Mouse (Mus musculus): ENCODE data around the gene Ism2.
"Not testable (repeated sequence)": the region's sequence is repeated elsewhere in the genome, so short reads cannot be mapped to it uniquely, and the experiment has no call there.

Ism2 gene

DNA sequence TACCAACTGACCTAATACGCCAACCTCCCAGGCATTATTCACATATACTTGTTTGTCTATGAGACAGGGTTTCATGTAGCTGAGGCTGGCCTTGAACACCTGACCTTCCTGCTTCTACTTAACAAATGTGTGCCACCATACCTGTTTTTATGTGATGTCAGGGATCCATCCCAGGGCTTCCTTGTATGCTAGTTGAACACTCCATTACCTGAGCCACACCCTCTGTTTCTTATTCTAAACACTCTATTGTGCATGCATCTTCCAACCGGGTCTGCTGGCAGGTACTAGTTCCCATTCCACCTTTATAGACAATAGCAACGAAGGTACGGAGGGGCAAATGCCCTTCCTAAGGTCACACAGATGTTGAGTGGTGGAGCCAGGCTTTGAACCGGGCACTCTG is 10.4 kb downstream of the Ism2 start:
- no peak for DNase-seq (ENCODE audit: low spot score in 2 of 2)

DNA sequence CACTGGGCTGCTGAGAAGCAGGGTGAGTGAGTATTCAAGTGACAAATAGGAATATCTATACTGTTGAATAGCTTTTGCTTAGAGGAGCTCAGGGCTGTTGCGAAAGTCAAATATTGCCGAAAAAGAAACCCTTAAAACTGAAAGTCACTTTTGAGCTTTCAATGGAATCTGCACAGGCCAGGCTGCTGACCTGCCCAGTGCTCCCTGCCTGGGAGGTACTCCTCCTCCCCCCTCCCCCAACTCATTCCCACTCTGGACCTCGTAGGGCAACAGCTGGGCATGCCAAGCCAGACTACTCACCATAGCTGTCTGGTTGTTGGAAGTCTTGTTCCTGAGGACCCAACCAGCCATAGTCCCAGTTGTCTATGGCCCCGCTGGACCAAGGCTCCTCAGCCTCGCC is 14.8 kb downstream of the Ism2 start:
- DNase-seq (ENCODE audit: low spot score in 2 of 2) = no peak

DNA sequence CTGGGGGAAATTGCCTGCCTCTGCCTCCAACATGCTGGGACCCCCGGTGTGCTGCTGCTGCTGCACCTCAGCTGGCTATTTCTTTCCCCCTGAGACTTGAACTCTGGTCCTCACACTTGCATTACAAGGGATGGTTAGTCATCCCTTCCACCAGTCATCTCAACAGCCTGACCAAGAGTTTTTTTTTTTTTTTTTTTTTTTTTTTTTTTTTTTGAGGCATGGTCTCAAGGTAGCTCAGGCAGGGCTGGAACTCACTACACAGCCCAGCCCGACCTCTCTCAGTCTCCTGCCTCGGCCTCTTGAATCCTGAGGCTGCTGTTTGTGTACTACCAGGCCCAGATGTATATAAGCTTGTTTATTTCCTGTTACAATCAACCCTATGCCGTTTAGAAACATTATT is 15.2 kb downstream of the Ism2 start:
- no peak for DNase-seq (ENCODE audit: low spot score in 2 of 2)

DNA sequence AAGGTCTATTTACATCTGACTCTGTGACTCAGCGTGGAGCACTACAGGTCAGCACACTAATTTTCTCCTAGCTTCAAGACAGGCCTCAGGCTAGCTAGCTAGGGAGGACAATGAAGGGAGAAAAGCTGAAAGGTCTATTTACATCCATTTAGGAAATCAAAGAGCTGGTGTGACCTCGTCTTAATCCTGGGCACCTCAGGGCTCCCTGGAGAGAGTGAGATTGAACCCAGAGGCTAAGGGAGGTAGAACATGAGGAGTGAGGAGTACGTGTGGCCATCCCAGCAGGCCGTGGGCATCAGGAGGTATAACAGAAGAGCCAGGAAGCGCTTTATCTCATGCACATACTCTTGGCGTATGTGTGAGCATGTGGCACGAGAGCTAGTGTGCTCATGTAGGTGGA is 15.8 kb downstream of the Ism2 start:
- DNase-seq (ENCODE audit: low spot score in 2 of 2) = no peak

DNA sequence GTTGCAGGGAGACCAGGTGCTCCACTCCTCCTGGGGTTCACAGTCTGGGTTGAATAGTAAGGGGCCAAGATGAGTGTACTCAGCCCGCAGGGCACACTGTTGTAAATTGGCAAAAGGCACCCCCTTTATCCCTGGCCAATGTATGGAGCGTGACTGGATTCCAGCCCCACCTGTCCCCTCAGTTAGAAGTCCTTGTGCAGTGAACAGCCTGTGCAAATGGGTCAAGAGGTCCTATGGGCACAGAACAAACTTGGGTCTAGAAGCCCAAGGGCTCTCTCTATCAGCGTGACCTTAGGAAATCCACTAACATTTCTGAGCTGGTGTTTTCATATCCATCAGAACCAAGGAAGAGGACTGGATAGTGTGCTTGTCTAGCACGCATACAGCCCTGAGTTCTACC is 16.8 kb downstream of the Ism2 start:
- DNase-seq (ENCODE audit: low spot score in 2 of 2) = no peak

DNA sequence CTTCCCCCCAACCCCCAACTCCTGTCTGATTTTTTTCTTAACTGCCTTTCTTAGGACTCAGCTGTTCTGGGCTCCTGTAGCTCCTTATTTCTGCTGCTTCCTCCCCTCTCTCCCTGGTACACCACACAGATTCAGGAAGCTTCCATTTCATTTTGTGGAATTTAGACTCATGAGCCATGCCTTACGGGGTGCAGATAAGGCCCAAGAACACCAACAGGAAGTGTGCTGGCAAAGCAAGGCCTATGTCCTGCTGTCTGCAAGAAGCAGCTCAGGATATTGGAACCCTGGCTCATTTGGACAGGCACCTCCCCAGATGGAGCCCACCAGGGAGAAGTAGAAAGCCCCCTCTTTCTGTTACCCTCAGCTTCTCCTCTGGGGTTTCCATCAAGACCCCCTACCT is 17.7 kb downstream of the Ism2 start:
- DNase-seq (ENCODE audit: low spot score in 2 of 2) = no peak

DNA sequence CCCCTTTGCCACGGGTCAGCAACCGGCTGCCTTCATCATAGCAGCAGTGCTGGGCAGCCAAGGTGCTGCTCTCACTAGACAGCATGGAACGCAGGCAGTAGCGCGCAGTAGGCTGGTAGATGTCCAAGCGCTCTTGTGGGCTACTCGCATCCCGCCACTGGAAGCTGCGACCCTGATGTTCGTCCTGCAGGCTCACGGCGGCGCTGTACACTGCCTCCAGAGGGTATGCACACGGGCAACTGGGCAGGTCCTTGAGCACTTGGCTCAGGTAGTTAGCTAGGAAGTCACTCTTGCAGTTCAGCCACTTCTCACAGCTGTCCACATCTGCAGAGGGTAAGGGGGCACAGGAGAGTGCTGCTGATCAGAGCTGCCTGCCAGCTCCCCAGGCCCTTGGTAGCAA is 19.6 kb downstream of the Ism2 start:
- no peak for DNase-seq (ENCODE audit: low spot score in 2 of 2)

DNA sequence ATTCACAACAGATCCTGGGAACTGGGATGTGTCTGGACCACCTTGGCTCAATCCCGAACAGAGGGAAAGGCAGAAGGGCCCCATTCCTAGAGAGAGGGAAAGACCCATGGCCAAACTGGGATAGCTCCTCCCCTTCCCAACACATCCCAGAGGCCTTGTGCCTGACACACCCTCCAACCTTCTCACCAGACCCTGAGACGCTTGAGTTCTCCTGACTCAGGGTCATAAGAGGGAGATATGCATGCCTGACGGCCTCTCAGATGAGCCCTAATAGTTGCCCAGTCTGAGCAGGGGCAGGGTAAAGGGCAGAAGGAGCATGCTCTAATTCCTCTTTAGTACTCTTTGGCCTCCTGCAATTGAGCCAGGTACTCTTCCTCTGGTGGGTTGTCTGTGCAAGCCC is 20.2 kb downstream of the Ism2 start:
- DNase-seq (ENCODE audit: low spot score in 2 of 2) = no peak

DNA sequence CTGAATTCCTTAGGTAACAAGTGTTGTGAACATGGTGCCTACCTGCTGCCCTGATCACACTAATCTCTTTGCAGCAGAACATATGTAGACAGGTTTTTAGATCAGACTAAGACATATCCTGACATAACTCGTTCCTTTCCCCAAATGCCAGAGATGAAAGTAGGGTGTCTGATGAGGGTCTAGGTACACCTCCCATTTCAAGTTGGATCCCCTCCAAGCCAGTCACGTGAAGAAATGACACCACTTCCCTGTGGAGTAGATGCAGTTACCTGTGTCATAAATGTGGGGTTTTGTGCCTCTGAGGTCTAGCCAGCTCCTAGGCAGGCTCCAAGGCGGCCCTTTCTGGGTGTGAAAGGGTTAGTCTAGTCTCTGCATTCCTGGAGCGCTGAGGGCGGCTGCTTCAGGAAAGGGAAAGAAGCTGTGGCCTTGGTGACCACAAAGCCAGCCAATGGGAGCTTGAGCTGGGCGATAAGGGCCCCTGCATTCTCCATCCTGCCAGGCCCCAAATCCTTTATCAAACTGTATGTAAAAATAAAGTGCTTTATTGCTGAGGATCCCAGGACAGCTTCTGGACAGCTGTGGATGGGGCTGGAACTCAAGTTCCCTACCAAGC is 21.3 kb downstream of the Ism2 start:
- no peak for DNase-seq (ENCODE audit: low spot score in 2 of 2)

DNA sequence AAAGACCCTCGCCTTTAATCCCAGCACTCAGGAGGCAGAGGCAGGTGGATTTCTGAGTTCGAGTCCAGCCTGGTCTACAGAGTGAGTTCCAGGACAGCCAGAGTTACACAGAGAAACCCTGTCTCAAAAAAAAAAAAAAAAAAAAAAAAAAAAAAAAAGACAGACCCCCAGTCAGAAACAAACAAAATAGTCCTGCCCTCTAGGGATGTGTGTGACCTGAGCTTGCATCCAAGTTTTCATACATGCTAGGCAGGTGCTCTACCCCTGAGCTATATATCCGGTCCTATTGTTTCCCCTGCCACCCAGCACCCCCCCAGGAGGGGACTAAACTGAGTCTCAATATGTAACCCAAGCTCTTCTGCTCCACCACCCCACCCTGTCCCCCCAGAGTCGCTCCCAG is 22.3 kb downstream of the Ism2 start:
- not testable (repeated sequence) for DNase-seq (ENCODE audit: low spot score in 2 of 2)

DNA sequence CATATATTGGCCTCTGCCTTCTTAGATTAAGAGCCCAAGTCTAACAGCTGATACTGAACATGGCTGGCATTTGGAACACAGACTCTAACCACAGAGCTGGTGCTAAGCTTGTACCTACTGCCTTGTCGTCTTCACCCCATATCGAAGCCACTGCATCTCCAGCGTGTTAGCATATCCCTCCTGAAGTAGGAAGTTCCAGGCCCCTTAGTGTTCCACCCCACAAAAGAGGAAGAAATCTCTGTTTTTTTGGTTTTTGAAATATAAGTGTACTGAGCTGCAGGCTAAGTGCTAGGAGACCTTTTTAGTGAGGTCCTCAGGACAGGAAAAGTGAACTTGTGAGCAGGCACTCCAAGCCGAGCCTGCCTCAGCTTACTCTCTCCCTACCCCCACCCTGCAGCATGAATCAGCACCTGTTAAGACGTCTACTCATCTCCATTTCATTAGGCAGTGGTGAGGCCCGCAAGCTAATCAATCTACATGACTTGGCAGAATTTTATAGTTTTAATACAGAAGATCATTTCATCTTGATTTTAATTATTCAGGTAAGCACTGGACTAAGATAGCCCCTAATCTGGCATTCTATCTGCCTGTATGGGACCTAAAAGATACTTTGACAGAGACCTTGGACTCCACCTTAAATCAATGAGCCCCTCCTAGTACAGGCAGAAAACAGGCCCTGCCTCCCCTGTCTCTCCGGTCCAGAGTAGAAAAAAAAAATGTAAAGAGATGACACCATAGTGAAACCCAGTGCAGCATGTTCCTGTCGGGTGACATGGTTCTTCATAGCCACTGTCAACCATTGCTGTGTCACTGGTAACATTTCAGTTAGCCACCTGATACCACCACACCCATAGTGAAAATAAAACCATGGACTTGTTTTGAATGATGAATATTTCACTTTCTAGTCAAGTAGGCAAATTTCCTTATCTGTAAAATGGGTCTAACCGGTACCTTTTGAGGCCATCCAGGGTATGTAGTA is 24.4 kb downstream of the Ism2 start:
- no peak for DNase-seq (ENCODE audit: low spot score in 2 of 2)

DNA sequence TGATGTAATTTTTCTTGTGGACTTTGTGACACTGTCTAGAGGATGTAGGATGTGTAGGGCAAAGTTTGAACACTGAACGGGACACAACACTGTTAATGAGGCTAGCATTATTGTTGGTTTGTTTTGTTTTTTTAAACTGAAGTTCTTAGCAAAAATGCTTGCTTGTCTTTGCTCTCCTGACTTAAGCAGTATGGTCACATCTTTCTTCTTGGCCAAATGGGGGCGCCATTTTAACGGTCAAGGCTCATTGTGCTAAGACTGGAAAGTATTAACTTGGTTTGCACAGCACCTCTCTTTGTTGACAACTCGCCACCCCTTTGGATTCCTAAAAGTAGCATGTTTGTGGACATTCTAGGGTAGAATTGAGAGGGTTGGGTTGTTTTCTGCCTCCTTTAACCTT is 31.8 kb downstream of the Ism2 start:
- DNase-seq (ENCODE audit: low spot score in 2 of 2) = peak in 1 of 2 experiments; percentile 36

DNA sequence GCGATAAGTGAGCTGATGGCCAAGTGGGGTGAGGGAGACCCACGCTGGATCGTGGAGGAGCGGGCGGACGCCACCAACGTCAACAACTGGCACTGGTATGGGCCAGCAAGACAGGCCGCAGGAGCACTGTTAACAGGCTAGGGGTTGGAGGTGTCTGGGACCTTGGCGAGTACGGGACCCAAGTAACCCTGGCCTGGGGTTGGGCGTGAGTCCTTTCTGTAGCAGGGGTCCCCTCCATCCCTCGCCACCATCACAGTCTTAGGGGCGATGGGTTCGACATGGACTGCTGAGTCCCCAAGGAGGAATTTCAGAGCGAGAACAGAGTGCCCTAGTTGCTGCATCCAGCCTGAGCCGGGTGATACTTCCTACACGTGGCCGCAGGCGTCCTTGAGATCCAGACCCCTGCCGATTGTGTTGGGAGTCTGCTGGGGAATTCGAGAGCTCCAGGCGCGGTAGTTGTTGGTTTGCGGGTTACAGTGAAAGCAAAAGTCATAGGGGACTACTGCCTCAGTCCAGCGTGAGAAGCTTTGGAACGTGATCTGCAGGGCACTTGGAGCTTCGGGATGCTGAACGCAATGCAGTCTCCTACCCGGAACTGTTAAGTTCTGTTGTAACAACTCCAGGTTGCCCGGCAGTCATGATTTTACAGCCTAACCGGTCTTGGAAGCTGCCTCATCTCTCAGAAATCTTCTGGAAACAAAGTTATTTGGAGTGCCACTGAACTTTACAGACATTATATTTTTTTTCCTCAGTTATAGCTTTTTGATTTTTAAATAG is 32.5 kb downstream of the Ism2 start:
- DNase-seq (ENCODE audit: low spot score in 2 of 2) = no peak

DNA sequence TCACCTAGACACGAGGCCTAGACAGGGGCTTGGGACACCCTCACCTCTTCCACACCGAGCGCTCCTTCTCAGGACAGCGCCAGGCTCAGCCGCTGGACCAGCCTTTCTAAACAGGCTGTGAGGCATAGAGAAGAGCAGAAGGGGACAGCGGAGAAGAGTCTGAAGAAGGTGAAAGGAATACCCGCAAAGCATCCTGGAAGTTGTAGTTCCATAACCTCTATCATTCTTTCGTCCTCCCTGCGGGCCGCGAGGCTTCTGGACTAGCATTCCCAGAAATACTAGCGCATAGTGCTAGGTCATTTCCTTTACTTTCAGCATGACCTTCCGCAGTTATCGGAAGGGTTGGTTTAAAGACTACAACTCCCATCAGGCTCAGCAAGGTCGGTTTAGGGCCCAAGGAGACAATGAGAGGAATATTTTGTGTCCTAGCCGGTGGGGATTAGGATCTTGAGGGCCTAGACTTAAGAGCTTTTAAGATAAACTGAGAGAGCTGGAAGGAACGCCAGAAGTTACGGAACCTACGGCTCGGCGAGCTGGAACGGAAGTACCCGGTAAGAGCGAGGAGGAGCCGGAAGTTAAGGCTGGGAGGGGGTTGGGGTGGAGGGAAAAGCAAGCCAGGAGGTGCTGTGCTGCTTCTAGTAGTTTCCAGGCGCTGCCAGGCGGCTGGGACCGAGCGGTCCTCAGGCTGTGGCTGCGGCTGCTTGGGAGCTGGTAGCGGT is 33.2 kb downstream of the Ism2 start, which contains the start of the genes Vipas39 and Ahsa1:
Vipas39 (minus strand) TSS at position 149 of the 719 bp plus-strand sequence.
Ahsa1 (plus strand) TSS at position 372 of the 719 bp plus-strand sequence.
- DNase-seq (ENCODE audit: low spot score in 2 of 2) = peak; percentile 67 to 83

DNA sequence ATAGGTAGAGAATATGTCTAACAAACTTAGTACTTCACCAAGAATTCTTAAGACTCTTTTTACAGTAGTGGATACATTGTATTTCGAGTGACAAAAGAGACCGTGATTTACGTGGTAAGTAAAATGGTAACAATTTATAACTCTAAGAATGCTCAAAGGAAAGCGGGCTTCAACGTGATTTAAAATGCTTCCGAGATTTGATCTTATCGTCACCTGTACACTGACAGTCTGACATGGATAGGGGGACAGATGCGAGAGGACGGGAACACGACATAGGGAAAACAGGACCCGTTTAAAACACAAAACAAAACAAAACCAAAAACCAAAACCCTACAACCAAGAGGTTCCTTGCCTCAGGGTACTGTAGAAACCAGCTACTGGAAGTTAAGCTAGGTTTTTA is 34.1 kb downstream of the Ism2 start:
- no peak for DNase-seq (ENCODE audit: low spot score in 2 of 2)

DNA sequence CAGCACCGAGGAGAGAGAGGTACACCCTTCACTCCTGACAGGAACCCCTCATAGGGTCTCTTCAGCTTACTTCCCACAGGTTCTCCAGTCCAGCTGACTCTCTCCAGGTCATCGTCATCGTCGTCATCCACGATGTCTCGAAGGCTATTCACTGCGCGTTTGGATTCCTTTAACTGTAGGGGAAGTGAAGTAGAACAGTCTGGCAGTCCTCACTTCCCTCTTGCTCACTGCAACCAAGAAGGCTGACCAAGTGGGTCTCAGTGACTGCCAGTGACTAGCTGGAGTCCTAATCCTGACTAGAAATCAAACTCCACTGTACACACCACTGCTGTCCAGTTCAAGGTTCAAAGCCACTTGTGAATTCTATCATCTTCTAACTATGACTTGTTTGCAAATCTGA is 38.9 kb downstream of the Ism2 start:
- no peak for DNase-seq (ENCODE audit: low spot score in 2 of 2)

DNA sequence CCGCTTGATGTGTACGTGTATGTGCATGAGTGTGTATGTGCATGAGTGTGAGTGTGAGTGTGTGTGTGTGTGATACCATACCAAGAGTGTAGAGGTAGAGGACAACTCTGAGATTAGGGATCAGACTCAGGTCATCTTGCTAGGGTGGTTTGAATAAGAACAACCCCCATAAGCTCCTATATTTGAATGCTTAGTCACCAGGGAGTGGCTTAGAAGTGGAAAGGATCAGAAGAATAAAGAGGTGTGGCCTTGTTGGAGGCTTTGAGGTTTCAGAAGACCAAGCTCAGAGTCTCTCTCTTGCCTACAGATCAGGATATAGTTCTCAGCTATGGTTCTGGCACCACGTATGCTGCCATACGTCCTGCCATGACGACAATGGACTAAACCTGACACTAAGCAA is 42.9 kb downstream of the Ism2 start:
- no peak for DNase-seq (ENCODE audit: low spot score in 2 of 2)

DNA sequence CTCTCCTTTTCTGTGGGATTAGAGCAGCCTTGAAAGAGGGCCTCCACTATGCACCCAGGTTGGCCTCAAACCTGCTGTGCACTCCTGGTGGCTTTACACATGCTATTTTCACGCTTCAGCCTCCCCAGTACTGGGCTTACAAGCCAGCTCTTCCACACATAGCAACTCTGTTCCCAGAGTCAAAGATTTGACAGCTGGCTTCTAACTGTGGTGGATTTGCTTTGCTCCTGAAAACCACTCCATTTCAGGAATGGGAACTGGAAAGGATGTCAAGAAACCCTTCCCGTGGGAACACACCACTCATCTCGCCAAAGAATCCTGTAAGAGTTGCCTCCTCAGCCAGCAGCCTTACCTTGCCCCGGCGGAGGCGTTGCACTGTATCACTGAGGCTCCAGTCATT is 45.6 kb downstream of the Ism2 start:
- no peak for DNase-seq (ENCODE audit: low spot score in 2 of 2)

DNA sequence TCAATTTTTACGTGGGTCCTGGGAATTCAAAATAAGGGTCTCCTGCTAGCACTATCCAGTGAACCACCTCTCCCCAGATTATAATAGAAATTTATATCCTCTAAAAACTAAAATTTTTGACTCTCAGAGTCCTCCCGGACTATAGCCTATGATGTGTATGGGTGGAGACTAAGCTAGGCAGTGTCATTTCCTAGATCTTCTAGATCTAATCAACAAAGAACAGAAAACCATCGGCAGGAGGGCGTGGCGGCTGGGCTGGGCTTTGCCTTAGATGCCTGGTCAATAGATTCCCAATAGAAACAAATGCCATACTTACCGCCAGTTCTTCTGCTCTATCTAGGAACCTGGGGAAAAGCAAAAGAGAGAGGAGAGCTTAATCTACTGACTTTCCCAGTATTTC is 49.3 kb downstream of the Ism2 start:
- DNase-seq (ENCODE audit: low spot score in 2 of 2) = no peak

DNA sequence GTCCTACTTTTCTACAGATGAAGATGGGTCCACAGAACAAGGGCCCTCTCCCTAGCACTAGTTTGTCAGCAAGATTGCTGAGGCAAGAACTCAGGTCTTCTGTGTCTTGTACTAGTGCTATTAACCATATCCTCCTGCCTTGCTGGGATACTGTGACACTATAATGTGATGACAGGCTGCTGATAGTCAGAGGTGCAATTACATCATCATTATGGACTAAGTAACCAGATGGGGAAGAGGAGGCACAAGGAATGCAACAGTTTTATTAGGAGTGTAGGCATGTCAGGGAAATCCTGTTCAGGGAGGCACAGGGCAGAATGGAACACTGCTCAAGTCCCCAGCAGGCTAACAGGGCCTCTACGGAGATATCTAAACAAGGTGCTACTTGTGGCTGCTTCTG is 60.9 kb downstream of the Ism2 start, which contains the start of gene Noxred1:
Noxred1 (minus strand) TSS at position 101 of the 400 bp plus-strand sequence.
- DNase-seq (ENCODE audit: low spot score in 2 of 2) = no peak

DNA sequence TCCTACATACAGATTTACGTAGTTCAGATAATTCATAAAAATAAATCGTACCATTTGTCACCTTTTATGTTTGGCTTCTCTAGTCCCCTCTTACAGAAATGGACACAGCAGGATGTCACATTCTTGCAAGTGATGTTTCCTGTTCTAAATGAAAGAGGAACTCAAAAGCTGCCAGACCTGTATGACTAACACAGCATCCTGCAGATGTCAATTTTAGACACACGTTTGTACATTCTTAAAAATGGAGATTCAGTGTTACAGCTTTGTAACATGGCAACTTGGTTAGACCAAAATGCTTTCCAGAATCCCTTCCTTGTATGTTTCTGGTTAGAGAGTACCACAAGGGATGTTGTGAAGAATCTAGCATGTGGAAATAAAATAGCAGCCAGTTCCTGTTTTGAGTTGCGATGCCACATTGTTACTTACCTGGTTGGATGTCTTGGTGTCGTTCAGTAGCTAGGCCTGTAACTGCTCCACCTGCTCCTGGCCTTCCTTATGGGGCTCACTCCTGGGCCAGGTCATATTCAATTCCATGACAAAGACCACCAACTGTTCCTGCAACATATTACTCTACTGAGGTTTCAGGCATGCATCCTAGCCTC is 62.5 kb downstream of the Ism2 start:
- DNase-seq (ENCODE audit: low spot score in 2 of 2) = no peak

Data from cerebellum, postnatal 4 days (tissue).